Mouse (Mus musculus) forebrain, embryonic 16.5 days (tissue): Measurements from ENCODE around the gene Ttf1. TPM values are rescaled to one million over a fixed set of nuclear protein-coding genes. Genes with fewer than 3 reads are reported as not detected.
"Not testable (repeated sequence)": the region's sequence is repeated elsewhere in the genome, so short reads cannot be mapped to it uniquely, and the experiment has no call there.

Source experiments
- ATAC-seq: fragments of 200-750 bp; cut with Nextera tagmentation; 2 replicates; pipeline ENCODE4 v1.8.0; 2017; ENCODE audit warnings: mild to moderate bottlenecking, moderate library complexity
- H3K27ac ChIP-seq: fragments of 300-500 bp; sonication (generic); 2 replicates; pipeline ENCODE4 v1.5.1; 2014; ENCODE audit warnings: low read length, control low read depth
- H3K27me3 ChIP-seq: fragments of 300-500 bp; sonication (generic); replicated peaks from 2 replicates; pipeline ENCODE4 v1.6.1; 2014; ENCODE audit warnings: low read length; ENCODE audit not compliant: control insufficient read depth, insufficient read depth
- H3K36me3 ChIP-seq: fragments of 300-500 bp; sonication (generic); 2 replicates; pipeline ENCODE4 v1.6.1; 2014; ENCODE audit not compliant: control insufficient read depth, insufficient read depth
- H3K4me1 ChIP-seq: fragments of 300-500 bp; sonication (generic); replicated peaks from 2 replicates; pipeline ENCODE4 v1.6.1; 2014; ENCODE audit warnings: low read length; ENCODE audit not compliant: control insufficient read depth, insufficient read depth
- H3K4me2 ChIP-seq: fragments of 300-500 bp; sonication (generic); 2 replicates; pipeline ENCODE4 v1.6.1; 2014; ENCODE audit warnings: mild to moderate bottlenecking, low read length, control low read depth
- H3K4me3 ChIP-seq: fragments of 300-500 bp; sonication (generic); replicated peaks from 2 replicates; pipeline ENCODE4 v1.5.1; 2014; ENCODE audit warnings: mild to moderate bottlenecking, low read length, control low read depth
- H3K9ac ChIP-seq: fragments of 300-500 bp; sonication (generic); replicated peaks from 2 replicates; pipeline ENCODE4 v1.6.1; 2014; ENCODE audit warnings: low read depth, low read length, control low read depth
- H3K9me3 ChIP-seq: fragments of 300-500 bp; sonication (generic); 2 replicates; pipeline ENCODE4 v1.6.1; 2016; ENCODE audit warnings: low read length; ENCODE audit not compliant: control insufficient read depth
- WGBS: fragments of 180-500 bp; shearing (Covaris S2); extraction: QIAGEN DNeasy Blood & Tissue Kit; methylation state at CpG from one replicate; pipeline ENCODE4 v1.1.7; 2014; 5-methylcytosine and 5-hydroxymethylcytosine counted together
- polyA plus RNA-seq: library from polyadenylated mRNA; unstranded; fragments of >200 nt; fragmentation: Nextera tagmentation; extraction: Ambion mirVana; gene quantifications from 2 replicates; pipeline ENCODE4 v1.2.1, GENCODE M21; 2015

The Ttf1 gene
- polyA plus RNA-seq, 1 experiment from 2014 or later = 9.8 TPM

DNA sequence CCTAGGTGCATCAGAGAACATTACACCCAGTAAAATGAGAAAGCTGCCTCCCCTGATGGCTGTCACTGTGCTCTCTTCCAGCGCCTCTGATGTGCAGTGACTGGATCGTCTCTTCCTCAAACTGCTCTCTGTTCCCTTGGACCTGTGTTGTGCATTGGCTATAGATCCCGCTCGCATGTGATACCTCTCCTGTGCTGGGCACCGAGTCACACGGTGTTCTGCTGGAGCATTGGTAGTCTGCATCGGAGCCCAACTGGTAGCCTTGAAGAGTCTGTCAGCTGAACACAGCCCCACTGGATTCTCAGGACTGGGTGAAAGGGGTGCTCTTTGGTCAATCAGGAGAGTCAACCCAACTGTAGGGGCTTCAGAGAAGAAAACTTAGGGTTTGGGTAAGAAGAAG, 26.0 kb downstream of the Ttf1 start:
- WGBS = 98% methylated on average over 7 of the region's 7 CpGs
- Histone ChIP-seq H3K4me1 (no peaks in the 10 kb centered on the region), H3K27ac (no peak overlapping the region), H3K36me3 (peaks cover 17% of the 10 kb centered on the region), H3K4me2 (no peak overlapping the region), H3K9me3 (no peaks in the 10 kb centered on the region), H3K27me3 (no peaks in the 10 kb centered on the region), H3K4me3 (no peak overlapping the region), H3K9ac (no peak overlapping the region)
- no peak for ATAC-seq

DNA sequence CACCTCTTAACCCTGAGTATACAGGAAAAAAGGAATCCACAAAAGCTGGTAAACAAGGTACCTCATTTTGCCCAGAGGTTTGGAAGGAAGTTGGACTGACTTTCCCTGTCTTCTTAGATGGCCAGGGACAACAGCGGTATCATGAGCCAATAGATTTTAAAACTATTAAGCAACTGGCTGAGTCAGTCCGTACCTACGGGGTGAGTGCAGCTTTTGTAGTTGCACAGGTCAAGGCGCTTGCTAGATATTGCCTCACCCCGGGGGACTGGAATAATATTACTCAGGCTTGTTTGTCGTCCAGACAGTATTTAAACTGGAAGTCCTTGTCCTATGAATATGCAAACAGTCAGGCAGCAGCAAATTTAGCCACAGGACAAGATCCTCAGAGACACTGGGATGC, 29.2 kb downstream of the Ttf1 start:
- not testable (repeated sequence) for H3K27ac ChIP-seq, H3K9me3 ChIP-seq, H3K4me2 ChIP-seq, H3K4me3 ChIP-seq, H3K9ac ChIP-seq, H3K4me1 ChIP-seq, H3K27me3 ChIP-seq, ATAC-seq
- WGBS = 85% methylated on average over 6 of the region's 6 CpGs
- peaks cover 15% of the 10 kb centered on the region for H3K36me3 ChIP-seq

- ATAC-seq = no peak
- 89% methylated on average over 8 of the region's 8 CpGs for WGBS
These were observed 35.6 kb downstream of the Ttf1 start for GRCm38 (mm10) chr2:29095674-29096073.

DNA sequence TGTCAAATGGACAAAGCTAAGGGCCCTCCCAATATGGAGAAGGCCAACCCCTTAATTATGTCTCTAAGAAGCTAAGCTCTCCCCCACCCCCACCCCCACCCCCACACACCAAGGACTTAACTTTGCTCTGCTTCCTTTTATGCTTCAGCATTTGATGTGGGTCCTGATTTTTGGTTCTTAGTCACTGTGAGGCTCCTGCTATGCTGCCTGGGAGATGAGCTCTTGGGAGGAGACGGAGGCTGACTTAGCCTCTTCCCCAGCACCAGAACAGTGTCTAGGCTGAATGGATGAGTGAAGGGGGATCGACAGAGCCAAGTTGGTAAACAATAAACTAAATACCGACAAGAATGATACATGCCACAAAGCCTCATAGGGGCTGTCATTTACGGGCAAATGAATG, 36.7 kb downstream of the Ttf1 start:
- Histone ChIP-seq H3K36me3 (no peaks in the 10 kb centered on the region), H3K4me2 (no peak overlapping the region), H3K9ac (no peak overlapping the region), H3K27ac (no peak overlapping the region), H3K4me1 (no peaks in the 10 kb centered on the region), H3K4me3 (no peak overlapping the region), H3K27me3 (no peaks in the 10 kb centered on the region), H3K9me3 (no peaks in the 10 kb centered on the region)
- WGBS = 35% methylated on average over 4 of the region's 4 CpGs
- ATAC-seq = no peak

More at GRCm38 (mm10) chr2:29095674-29096073, 35.6 kb downstream of the Ttf1 start:
- no peaks in the 10 kb centered on the region for H3K36me3 ChIP-seq
- H3K9me3 ChIP-seq = no peaks in the 10 kb centered on the region
- no peak overlapping the region for H3K4me2 ChIP-seq
- H3K4me1 ChIP-seq = no peaks in the 10 kb centered on the region
- H3K27me3 ChIP-seq = no peaks in the 10 kb centered on the region
- no peak overlapping the region for H3K4me3 ChIP-seq
- no peak overlapping the region for H3K9ac ChIP-seq
- no peak overlapping the region for H3K27ac ChIP-seq

DNA sequence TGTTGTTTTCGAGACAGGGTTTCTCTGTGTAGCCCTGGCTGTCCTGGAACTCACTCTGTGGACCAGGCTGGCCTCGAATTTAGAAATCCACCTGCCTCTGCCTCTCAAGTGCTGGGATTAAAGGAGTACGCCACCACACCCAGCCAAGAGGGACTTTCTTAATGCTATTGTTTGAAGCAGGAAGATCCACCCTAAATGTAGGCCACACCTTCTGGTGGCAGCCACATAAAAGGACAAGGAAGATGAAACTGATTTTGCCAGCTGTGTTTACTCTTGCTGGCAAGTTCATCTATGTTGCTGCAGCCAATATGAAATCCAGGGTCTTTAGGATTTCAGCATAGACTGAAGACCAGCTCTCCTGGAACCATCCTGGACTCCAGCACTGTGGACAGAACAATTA, 37.4 kb downstream of the Ttf1 start:
- Histone ChIP-seq H3K4me1 (no peaks in the 10 kb centered on the region), H3K27me3 (no peaks in the 10 kb centered on the region), H3K9ac (no peak overlapping the region), H3K36me3 (no peaks in the 10 kb centered on the region), H3K4me3 (no peak overlapping the region), H3K9me3 (no peaks in the 10 kb centered on the region), H3K4me2 (no peak overlapping the region), H3K27ac (no peak overlapping the region)
- ATAC-seq = no peak
- WGBS = 75% methylated on average over 3 of the region's 3 CpGs

DNA sequence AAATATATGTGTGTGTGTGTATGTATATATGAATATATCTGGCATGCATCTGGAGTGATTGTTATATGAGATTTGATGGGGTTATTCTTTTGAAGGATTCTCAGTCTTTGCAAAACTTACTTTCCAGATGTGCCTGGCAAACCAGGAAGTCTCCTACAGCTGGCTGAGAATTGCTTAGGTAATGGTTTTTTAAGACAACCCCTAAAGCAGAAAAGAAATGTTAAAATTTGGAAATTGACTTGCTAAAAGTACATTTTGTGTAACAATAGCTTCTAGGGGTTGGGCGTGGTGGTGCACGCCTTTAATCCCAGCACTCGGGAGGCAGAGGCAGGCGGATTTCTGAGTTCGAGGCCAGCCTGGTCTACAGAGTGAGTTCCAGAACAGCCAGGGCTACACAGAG, 37.9 kb downstream of the Ttf1 start:
- H3K27me3 ChIP-seq, ATAC-seq, H3K9ac ChIP-seq, H3K27ac ChIP-seq, H3K36me3 ChIP-seq, H3K9me3 ChIP-seq, H3K4me1 ChIP-seq, H3K4me2 ChIP-seq, H3K4me3 ChIP-seq: not testable (repeated sequence)
- WGBS = 98% methylated on average over 4 of the region's 5 CpGs

DNA sequence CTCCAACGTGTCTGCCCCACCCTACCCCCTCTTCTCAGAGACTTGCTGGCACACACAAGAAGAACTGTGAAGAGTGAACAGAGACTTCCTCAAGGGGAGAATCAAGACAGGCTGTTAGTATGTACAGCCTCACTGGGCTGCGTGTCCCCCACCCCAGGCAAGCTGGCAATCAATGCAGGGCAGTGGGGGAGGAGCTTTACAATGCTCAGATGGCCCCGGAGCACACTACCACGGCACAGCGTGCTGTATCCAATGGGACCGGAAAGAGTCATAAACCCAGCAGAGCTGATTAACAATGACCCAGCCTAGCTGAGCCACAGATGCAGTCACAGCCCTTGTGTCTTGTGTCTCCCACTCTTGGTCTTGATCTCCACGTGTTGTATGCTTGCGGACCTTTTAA, 38.7 kb downstream of the Ttf1 start:
- Histone ChIP-seq H3K9me3 (no peaks in the 10 kb centered on the region), H3K4me1 (no peaks in the 10 kb centered on the region), H3K27ac (no peak overlapping the region), H3K4me2 (no peak overlapping the region), H3K4me3 (no peak overlapping the region), H3K36me3 (no peaks in the 10 kb centered on the region), H3K9ac (no peak overlapping the region), H3K27me3 (no peaks in the 10 kb centered on the region)
- ATAC-seq = no peak
- WGBS = 77% methylated on average over 8 of the region's 8 CpGs

- Histone ChIP-seq H3K4me2 (no peak overlapping the region), H3K4me3 (no peak overlapping the region), H3K4me1 (no peaks in the 10 kb centered on the region), H3K36me3 (no peaks in the 10 kb centered on the region), H3K9ac (no peak overlapping the region), H3K27ac (no peak overlapping the region), H3K27me3 (no peaks in the 10 kb centered on the region), H3K9me3 (no peaks in the 10 kb centered on the region)
- no peak for ATAC-seq
- 89% methylated on average over 14 of the region's 14 CpGs for WGBS
These were observed 39.6 kb downstream of the Ttf1 start for GRCm38 (mm10) chr2:29099646-29100045.

DNA sequence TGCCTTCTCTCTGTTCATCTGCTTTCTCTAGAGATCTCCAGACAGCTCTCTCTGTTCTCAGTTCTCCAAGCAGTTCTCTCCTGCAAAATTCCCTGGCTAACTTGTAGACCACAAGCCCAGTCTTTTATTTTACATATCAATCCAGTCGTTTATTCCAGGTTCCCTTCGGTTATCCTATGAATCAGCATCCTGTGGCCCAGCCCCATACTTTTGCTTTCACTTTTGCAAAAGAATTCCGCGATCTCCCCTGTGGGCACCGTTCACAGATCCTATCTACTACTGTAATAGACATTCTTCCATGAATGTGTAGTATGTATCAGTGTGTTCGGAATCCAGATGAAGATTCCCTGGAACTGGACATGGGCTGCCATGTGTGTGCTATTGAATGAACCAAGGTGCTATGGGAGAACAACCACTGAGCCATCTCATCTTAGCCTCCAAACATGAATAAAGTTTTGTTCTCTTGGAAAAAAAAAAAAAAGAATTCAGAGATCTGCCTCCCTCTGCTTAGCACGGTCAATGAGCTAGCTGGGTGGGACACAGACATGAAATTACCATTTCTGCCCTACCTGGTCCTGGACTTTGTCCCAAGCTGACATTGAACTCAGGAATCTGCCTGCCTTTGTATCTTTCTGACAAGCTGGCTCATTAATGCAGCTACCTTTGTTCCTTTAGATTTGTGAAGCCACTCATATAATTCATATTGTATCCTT, 40.9 kb downstream of the Ttf1 start:
- Histone ChIP-seq H3K27ac (no peak overlapping the region), H3K4me3 (no peak overlapping the region), H3K9ac (no peak overlapping the region), H3K27me3 (no peaks in the 10 kb centered on the region), H3K4me2 (no peak overlapping the region), H3K9me3 (no peaks in the 10 kb centered on the region), H3K4me1 (no peaks in the 10 kb centered on the region), H3K36me3 (no peaks in the 10 kb centered on the region)
- ATAC-seq = no peak
- WGBS = 74% methylated on average over 7 of the region's 7 CpGs
